ENCODE assay signal across 26 mouse cellular contexts in genomic region chr2:26967262-26967661, GRCm38 (mm10). TPM values are rescaled to one million over a fixed set of nuclear protein-coding genes. Genes with fewer than 3 reads are reported as not detected.
DNase-seq lines count a peak whose midpoint lies in the region; ATAC-seq and TF ChIP-seq lines count a peak whose summit lies in the region.
"Had no signal": no experiment of that assay in that cellular context is flagged by ENCODE, and none has a peak within 500 bp of the region (broad histone marks: within the 10 kb centered on the region; RNA-seq: fewer than 3 reads in every experiment).

No protein-coding gene starts in this region.

- 0 out of 2 replicates have a peak, but pooled peaks have one; percentile 10 for TF ChIP-seq CTCF in forebrain, postnatal 0 days (IDR thresholded peaks at IDR 0.05; ENCODE audit: low read depth)
- TF ChIP-seq CTCF in layer of hippocampus, adult 2 months (conservative IDR thresholded peaks at IDR 0.05): peak; percentile 49

- H3K4me1 ChIP-seq in forebrain, postnatal 0 days (ENCODE audit: insufficient read depth): peaks cover 6% of the 10 kb centered on the region; the same call in 1 of the 2 replicates
- peaks cover 21% of the 10 kb centered on the region for H3K4me1 ChIP-seq in forebrain, embryonic 15.5 days

- no peak overlapping the region for H3K27ac ChIP-seq in forebrain, postnatal 0 days (ENCODE audit: low read depth, low read length)
- H3K27ac ChIP-seq in forebrain, embryonic 15.5 days (replicated peaks): no peak overlapping the region
- H3K27ac ChIP-seq in layer of hippocampus, adult 2 months: no peak overlapping the region
- H3K27ac ChIP-seq: embryonic facial prominence, embryonic 10.5 days; forebrain, embryonic 12.5 days; heart, embryonic 10.5 days; hindbrain, embryonic 13.5 days had no signal

- no peak for DNase-seq in forebrain, postnatal 0 days
- no peak for DNase-seq in layer of hippocampus, adult 2 months (ENCODE audit: low spot score in 2 of 2)
- DNase-seq in layer of hippocampus, postnatal 36 days: no peak
- peak; percentile 15 for DNase-seq in A20 (ENCODE audit: low read depth, low spot score)
- DNase-seq in induced T-regulatory cell, adult 2 months (ENCODE audit: low read depth): peak; percentile 42
- no peak for DNase-seq in urinary bladder, postnatal 36 days (ENCODE audit: low spot score in 2 of 2)
- DNase-seq in cerebellum, adult 8-10 months: no peak
- DNase-seq: cerebellum, adult 9-10 months; gastrocnemius, postnatal 25 days; kidney, adult 11 months; left cerebral cortex, postnatal 4 days; lung, postnatal 10 days; midbrain, embryonic 14.5 days; spleen, adult 18-20 months; thymus, adult 2 months had no signal

- H3K36me3 ChIP-seq in forebrain, postnatal 0 days (ENCODE audit: insufficient read depth): no peaks in the 10 kb centered on the region
- H3K36me3 ChIP-seq in forebrain, embryonic 15.5 days: no peaks in the 10 kb centered on the region
- H3K36me3 ChIP-seq: forebrain, embryonic 12.5 days had no signal

- no peaks in the 10 kb centered on the region for H3K9me3 ChIP-seq in forebrain, postnatal 0 days (ENCODE audit: low read length)
- H3K9me3 ChIP-seq in forebrain, embryonic 15.5 days: no peaks in the 10 kb centered on the region
- H3K9me3 ChIP-seq: heart, embryonic 10.5 days; hindbrain, embryonic 13.5 days had no signal

- H3K9ac ChIP-seq in forebrain, postnatal 0 days: no peak overlapping the region
- H3K9ac ChIP-seq in forebrain, embryonic 15.5 days (replicated peaks): no peak overlapping the region
- H3K9ac ChIP-seq: forebrain, embryonic 12.5 days; hindbrain, embryonic 13.5 days had no signal

- no peaks in the 10 kb centered on the region for H3K27me3 ChIP-seq in forebrain, postnatal 0 days (ENCODE audit: insufficient read depth, low read length)
- H3K27me3 ChIP-seq in forebrain, embryonic 15.5 days: no peaks in the 10 kb centered on the region
- H3K27me3 ChIP-seq: forebrain, embryonic 12.5 days; hindbrain, embryonic 13.5 days had no signal

- no peak for ATAC-seq in forebrain, postnatal 0 days
- ATAC-seq in forebrain, embryonic 15.5 days (replicated peaks): no peak

- no peak overlapping the region for H3K4me2 ChIP-seq in forebrain, postnatal 0 days (ENCODE audit: low read depth)
- no peak overlapping the region for H3K4me2 ChIP-seq in forebrain, embryonic 15.5 days (replicated peaks)
- H3K4me2 ChIP-seq: forebrain, embryonic 12.5 days; hindbrain, embryonic 13.5 days had no signal

- WGBS in forebrain, postnatal 0 days: 80% methylated on average over 2 of the region's 2 CpGs
- WGBS in forebrain, embryonic 15.5 days: 78% methylated on average over 2 of the region's 2 CpGs

- no peak overlapping the region for H3K4me3 ChIP-seq in forebrain, postnatal 0 days (ENCODE audit: low read depth, low read length)
- H3K4me3 ChIP-seq in forebrain, embryonic 15.5 days: no peak overlapping the region
- no peak overlapping the region for H3K4me3 ChIP-seq in layer of hippocampus, adult 2 months
- H3K4me3 ChIP-seq: embryonic facial prominence, embryonic 10.5 days; forebrain, embryonic 12.5 days; heart, embryonic 10.5 days; hindbrain, embryonic 13.5 days had no signal

RNA-seq across cellular contexts. Expression of gene Rexo4, which starts 3.1 kb away (rescaled TPM):
- 42.2 and 48.3 TPM in 2 replicates for total RNA-seq in forebrain, postnatal 0 days (2014; rRNA removed)
- polyA plus RNA-seq in forebrain, postnatal 0 days (2015; fragmentation: Nextera tagmentation; extraction: Ambion mirVana): 23.9 and 25.5 TPM in 2 replicates
- polyA plus RNA-seq in forebrain, embryonic 15.5 days (2015; fragmentation: Nextera tagmentation; extraction: Ambion mirVana): 38.4 and 38.8 TPM in 2 replicates
- 10 to 100 TPM; 57.4 to 62.2 TPM for total RNA-seq in layer of hippocampus, adult 2 months (2021)
- 10 to 100 TPM; 64.8 to 74.5 TPM for total RNA-seq in layer of hippocampus, postnatal 36 days (2021)

RNA-seq across cellular contexts. Expression of gene Adamts13, which starts 6.0 kb away (rescaled TPM):
- not detected in 2 replicates for total RNA-seq in forebrain, postnatal 0 days (2014; rRNA removed)
- 0.79 and 0.93 TPM in 2 replicates for polyA plus RNA-seq in forebrain, postnatal 0 days (2015; fragmentation: Nextera tagmentation; extraction: Ambion mirVana)
- polyA plus RNA-seq in forebrain, embryonic 15.5 days (2015; fragmentation: Nextera tagmentation; extraction: Ambion mirVana): 0.22 and 0.38 TPM in 2 replicates
- total RNA-seq in layer of hippocampus, adult 2 months (2021): 1 to 10 TPM in 1 of 2 experiments, under 1 TPM in 1; 0.90 to 1.1 TPM
- 1 to 10 TPM in 1 of 2 experiments, under 1 TPM in 1; 0.71 to 1.7 TPM for total RNA-seq in layer of hippocampus, postnatal 36 days (2021)
- total RNA-seq: adrenal gland, adult 18-20 months; common myeloid progenitor, adult 5-6 weeks; ES-E14; gastrocnemius, postnatal 25 days; heart, postnatal 25 days; left cerebral cortex, postnatal 4 days had no signal
- polyA plus RNA-seq: embryonic facial prominence, embryonic 10.5 days; forebrain, embryonic 12.5 days; kidney, embryonic 16.5 days; midbrain, embryonic 14.5 days; neural tube, embryonic 14.5 days had no signal

RNA-seq across cellular contexts. Expression of gene Stkld1, which starts 33.4 kb away (rescaled TPM):
- not detected in 2 replicates for total RNA-seq in forebrain, postnatal 0 days (2014; rRNA removed)
- polyA plus RNA-seq in forebrain, postnatal 0 days (2015; fragmentation: Nextera tagmentation; extraction: Ambion mirVana): 0.09 and 0.33 TPM in 2 replicates
- polyA plus RNA-seq in forebrain, embryonic 15.5 days (2015; fragmentation: Nextera tagmentation; extraction: Ambion mirVana): 0.17 and 0.22 TPM in 2 replicates
- under 1 TPM in 1 of 2 experiments, not detected in 1; 0.27 TPM for total RNA-seq in layer of hippocampus, adult 2 months (2021)
- under 1 TPM in 1 of 2 experiments, not detected in 1; 0.46 TPM for total RNA-seq in layer of hippocampus, postnatal 36 days (2021)
- total RNA-seq: ES-E14; gastrocnemius, postnatal 25 days; heart, postnatal 25 days had no signal
- polyA plus RNA-seq: neural tube, embryonic 14.5 days had no signal

RNA-seq across cellular contexts. Expression of gene Surf4, which starts 33.5 kb away (rescaled TPM):
- 96.5 and 105 TPM in 2 replicates for total RNA-seq in forebrain, postnatal 0 days (2014; rRNA removed)
- polyA plus RNA-seq in forebrain, postnatal 0 days (2015; fragmentation: Nextera tagmentation; extraction: Ambion mirVana): 98.6 and 103 TPM in 2 replicates
- polyA plus RNA-seq in forebrain, embryonic 15.5 days (2015; fragmentation: Nextera tagmentation; extraction: Ambion mirVana): 100 and 101 TPM in 2 replicates
- total RNA-seq in layer of hippocampus, adult 2 months (2021): 10 to 100 TPM; 51.9 to 55.2 TPM
- 10 to 100 TPM; 59.0 to 59.6 TPM for total RNA-seq in layer of hippocampus, postnatal 36 days (2021)

RNA-seq across cellular contexts. Expression of gene Cacfd1, which starts 42.5 kb away (rescaled TPM):
- total RNA-seq in forebrain, postnatal 0 days (2014; rRNA removed): 42.7 and 48.5 TPM in 2 replicates
- polyA plus RNA-seq in forebrain, postnatal 0 days (2015; fragmentation: Nextera tagmentation; extraction: Ambion mirVana): 69.6 and 96.3 TPM in 2 replicates
- 120 and 121 TPM in 2 replicates for polyA plus RNA-seq in forebrain, embryonic 15.5 days (2015; fragmentation: Nextera tagmentation; extraction: Ambion mirVana)
- 10 to 100 TPM; 45.0 to 47.0 TPM for total RNA-seq in layer of hippocampus, adult 2 months (2021)
- total RNA-seq in layer of hippocampus, postnatal 36 days (2021): 10 to 100 TPM; 42.8 to 46.6 TPM

Comparison
In these comparisons a context has a peak if more than half of its experiments do, and no peak if none do; other contexts are left out.
1. DNase-seq: peak in A20 (single experiment) and induced T-regulatory cell, adult 2 months (single experiment); none in forebrain, postnatal 0 days (single experiment), layer of hippocampus, adult 2 months (0 of 2), layer of hippocampus, postnatal 36 days (0 of 2), urinary bladder, postnatal 36 days (0 of 2) and cerebellum, adult 8-10 months (single experiment).